Mouse (Mus musculus) myocyte (in vitro differentiated cells): Measurements from ENCODE around the gene Naaladl2.

ENCODE experiments used
- MAX ChIP-seq: IDR thresholded peaks from one replicate; pipeline ENCODE4 v1.6.1; 2011; ENCODE audit warnings: low read depth, mild to moderate bottlenecking, control low read depth
- MYOD1 ChIP-seq, 3 experiments: IDR thresholded peaks; one replicate each; pipeline ENCODE4 v1.6.1; 2011; ENCODE audit warnings: control low read depth in 2 of 3, low read depth in 2 of 3, mild to moderate bottlenecking in 2 of 3, moderate library complexity in 1 of 3; ENCODE audit not compliant: insufficient read length in 2 of 3, control insufficient read depth in 1 of 3
- MYOG ChIP-seq, 3 experiments: IDR thresholded peaks; one replicate each; pipeline ENCODE4 v1.6.1; 2011; ENCODE audit warnings: control low read depth in 2 of 3, low read depth in 2 of 3, mild to moderate bottlenecking in 2 of 3; ENCODE audit not compliant: insufficient read length in 2 of 3, control insufficient read depth in 1 of 3, insufficient read depth in 1 of 3
- POLR2A ChIP-seq: IDR thresholded peaks from one replicate; pipeline ENCODE4 v1.6.1; 2011; ENCODE audit warnings: low read depth, mild to moderate bottlenecking, control low read depth, moderate library complexity; ENCODE audit not compliant: insufficient read length
- POLR2AphosphoS2 ChIP-seq: IDR thresholded peaks from one replicate; pipeline ENCODE4 v1.6.1; 2011; ENCODE audit warnings: low read depth, control low read depth; ENCODE audit not compliant: insufficient read length
- TCF12 ChIP-seq: IDR thresholded peaks from one replicate; pipeline ENCODE4 v1.6.1; 2011; ENCODE audit warnings: mild to moderate bottlenecking, control low read depth; ENCODE audit not compliant: poor library complexity, insufficient read depth, severe bottlenecking
- USF1 ChIP-seq: IDR thresholded peaks from one replicate; pipeline ENCODE4 v1.6.1; 2011; ENCODE audit warnings: low read depth, mild to moderate bottlenecking, control low read depth, moderate library complexity

- TF ChIP-seq POLR2A (no peak), MYOD1 (IDR thresholded peaks at IDR 0.05; ENCODE audit: control insufficient read depth in 1 of 3, insufficient read length in 2 of 3, low read depth in 2 of 3) (no peak), POLR2AphosphoS2 (no peak), MAX (no peak), TCF12 (no peak), MYOG (IDR thresholded peaks at IDR 0.05; ENCODE audit: control insufficient read depth in 1 of 3, insufficient read depth in 1 of 3, insufficient read length in 2 of 3, low read depth in 2 of 3) (no peak), USF1 (no peak)
These were observed 1142.3 kb downstream of the Naaladl2 start for GRCm38 (mm10) chr3:24001741-24002140.
